Mouse (Mus musculus) c-Kit-positive CD71-negative TER-119-negative erythroid progenitor cells, embryonic 14.5 days (primary cell): ENCODE measurements at regions not wholly inside any gene's neighbourhood (a gene's known extent, or its start where the extent isn't known, plus 50 kb on each side); places are given as distances from the start of the nearest gene placed in this dataset.

Experiments
- DNase-seq: peaks from one replicate; pipeline ENCODE4 v3.0.0-alpha.2; 2013; ENCODE audit warnings: low read depth

DNA sequence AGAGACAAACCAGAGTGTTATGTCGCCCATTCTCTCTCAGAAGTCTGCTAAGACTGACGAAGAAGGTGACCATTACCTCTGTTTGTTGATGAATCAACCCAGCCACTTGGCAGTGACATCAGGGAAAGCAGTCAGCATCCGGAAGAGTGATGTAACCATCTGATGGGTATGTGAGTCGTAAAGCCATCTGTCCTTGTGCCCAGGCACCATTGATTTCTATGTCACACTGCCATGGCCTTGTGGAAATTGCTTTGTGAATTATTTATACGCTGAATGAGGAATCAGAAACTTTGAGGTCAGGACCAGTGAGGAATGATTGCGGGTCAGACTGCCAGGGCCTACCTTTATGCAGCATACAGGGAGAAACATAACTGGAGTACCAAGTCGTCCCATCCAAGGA is 256.2 kb upstream of the Htr2a start:
- DNase-seq: no peak

DNA sequence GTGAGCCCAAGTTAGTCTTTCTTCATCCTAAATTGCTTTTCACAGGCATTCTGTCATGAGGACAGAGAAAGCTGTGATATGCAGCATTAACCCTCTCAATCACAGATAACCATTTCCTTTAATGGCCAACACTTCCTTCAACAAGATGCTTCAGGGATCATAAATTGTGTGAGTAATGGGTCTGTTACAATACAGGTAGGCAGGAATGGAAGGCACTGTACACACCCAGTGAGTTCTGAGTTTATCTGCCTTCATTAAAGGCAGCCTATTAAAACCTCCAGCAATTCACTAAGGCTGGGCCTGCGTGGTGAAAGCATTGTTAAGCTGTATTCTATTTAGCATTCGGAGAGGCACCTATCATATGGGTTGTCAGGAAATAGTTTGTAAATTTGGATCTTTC is 248.2 kb upstream of the Htr2a start:
- DNase-seq: no peak

DNA sequence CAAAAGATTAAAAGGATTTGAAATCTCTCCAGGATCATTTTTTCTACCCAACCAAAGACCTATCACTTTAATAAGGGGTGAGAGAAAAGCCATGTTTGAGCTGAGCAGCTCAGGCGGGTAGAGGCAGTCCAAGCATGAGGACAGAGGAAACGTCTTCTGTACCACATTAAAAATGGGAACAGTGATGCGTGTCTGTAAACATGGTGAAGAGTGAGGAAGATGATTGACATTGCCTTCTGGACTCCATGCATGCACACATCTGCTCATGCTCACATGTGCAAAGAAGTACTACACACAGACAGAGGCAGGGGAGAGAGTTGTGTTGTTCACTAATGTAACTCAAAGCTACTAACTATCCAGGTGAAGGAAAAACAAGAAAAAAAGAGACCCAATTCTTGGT is 243.4 kb upstream of the Htr2a start:
- DNase-seq: no peak

DNA sequence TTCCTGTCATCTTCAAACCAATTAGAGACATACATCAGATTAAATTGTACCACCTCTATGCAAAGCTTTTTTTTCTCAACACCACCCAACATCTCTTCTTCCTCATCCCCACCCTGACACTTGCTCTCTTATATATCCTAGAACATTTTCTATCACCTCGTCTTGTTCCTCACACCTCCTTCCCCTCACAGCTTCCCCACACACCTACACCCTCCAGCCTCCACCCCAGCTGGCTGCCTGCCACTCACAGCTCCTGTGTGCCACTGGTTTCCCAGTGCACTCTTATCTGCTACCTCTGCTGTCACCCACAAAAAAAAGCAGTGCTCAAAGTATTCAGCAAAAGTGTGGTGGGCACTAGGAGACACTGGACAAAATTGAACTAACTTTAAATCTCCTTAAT is 231.2 kb upstream of the Htr2a start:
- DNase-seq: no peak

DNA sequence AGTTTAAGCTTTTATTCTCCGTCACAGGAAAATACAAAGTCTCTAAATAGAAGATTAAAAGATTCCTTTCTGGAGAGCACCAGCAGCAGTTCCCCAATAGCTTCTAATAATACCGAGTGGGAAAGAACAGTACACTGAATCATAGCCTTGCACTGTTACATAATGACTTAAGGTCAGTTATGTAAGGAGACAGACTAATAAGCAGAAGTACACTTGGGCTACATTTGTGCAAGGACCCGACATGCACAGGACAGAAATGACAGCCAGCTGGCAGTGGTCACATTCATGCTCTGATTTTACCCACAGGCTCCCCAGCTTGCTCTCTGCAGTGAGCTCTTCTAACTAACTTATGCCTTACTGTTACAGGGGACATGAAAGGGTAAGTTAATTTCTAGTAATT is 212.4 kb upstream of the Htr2a start:
- DNase-seq: no peak

DNA sequence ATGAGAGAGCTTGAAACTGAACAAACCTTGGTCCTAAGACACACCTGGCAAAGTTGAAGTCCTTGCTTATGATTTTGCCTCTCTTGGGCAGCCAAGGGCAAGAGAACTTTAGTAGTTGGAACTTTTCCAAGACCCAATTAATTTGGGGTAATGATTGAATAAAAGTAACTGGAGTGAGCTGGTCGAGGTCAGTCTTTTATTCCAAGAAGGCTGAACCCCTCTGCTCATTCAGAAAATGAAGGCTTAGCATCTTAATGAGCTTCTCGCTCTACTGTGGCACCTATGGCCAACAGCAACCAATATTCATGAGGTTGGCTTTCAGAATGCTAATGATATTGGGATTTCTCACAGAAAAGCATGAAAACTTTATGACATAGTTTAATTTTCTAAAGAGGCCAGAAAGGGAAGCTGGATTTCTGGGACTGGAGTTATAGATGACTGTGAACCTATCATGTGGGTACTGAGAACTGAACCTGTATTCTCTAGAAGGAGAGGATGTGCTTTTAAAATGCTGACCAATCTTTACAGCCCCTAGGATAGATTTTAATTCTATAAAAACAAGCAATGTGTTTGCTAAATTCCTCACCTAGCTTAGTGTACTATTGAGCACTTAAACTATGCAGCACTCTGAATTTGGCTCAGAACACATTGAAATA is 176.5 kb upstream of the Htr2a start:
- no peak for DNase-seq

DNA sequence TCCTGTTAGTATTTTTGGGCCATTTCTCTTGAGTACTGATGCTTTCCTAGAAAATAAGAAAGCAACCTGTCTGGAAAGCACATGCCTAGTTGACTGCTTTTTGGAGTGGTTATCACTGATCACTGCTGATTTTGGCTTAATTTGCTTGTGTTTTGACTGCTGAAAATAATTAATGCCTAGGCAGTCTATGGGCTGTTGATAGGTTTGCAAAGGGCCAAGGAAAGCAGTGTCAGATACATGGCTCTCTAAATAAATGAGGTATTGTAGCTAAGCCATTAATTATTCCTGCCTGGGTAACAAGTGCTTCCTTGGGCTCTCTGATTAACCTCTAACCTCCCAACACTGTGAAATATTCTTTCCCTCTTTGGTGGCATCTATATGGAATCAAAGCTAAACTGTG is 145.1 kb upstream of the Htr2a start:
- DNase-seq: no peak

DNA sequence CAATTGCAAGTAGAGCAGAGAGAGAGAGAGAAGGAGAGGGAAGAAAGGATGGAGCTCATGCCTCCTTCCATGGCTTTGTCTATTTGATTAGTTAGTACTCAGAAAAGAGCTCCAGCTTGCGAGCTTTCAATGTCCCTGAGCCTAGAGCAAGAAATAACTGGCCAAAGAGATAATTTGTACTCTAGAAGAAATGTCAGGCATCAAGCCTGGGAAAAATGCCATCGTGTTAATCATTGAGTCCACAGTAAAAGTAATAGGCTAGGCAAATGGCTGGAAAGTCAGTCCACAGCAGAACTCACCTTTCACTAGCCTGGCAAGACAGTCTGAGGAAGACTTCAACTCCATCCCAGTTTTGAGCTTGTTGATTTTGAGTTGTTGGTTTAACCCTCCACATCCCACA is 129.1 kb upstream of the Htr2a start:
- DNase-seq: no peak

DNA sequence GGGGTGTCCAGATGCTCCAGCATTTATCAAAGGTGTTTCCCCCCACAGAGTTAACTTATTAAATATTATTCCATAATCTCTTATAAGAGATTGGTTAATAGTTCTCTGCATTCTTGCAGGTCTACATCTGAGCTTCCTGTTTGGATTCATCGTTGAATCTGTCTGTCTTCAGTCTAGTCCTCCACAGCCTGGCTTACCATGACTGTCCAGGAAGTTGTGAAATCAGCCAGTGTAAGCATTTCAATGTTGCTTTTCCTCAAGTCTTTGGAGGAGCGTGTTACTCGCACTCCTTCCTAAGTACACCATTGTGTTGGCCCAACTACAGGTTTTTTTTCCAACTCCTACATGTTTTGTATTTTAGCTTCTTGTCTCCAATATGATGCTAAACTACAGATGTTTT is 124.2 kb upstream of the Htr2a start:
- DNase-seq: no peak

DNA sequence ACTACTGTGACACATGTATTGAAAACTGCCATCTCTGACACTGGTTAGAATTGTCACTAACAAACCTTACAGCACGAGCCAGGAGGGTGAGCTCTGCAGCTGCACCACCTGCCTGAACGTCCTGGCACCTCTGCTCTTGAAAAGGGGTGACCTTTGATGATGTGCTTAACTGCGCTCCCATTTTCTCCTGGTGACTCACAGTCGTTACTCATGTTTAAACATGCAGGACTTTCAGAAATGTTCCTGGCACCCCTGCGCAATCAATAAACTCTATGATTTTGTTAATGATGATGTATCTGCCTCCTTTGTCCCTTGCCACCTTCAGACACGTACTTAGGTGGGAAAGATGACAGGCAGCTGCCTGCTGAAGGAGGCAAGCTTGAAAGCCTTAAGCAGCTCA is 121.1 kb upstream of the Htr2a start:
- DNase-seq: no peak

DNA sequence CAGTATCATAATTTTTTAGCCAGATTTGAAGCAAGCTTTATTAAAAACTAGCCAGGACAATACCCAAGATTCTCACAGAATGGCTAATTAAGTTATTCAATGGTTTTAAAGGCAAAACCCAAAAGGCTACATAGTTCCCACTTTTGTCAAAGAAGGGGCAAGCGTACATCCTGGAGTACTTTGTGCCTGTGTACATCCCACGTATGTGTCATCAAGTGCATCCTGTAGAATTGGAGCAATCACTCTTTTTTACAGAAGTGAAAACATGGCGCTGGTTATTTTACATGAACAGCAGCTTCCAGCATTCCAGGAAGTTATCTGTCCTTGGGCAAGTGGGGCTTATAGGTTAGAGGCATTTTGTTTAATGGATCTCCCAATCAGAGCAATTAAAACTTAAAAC is 119.0 kb upstream of the Htr2a start:
- no peak for DNase-seq

DNA sequence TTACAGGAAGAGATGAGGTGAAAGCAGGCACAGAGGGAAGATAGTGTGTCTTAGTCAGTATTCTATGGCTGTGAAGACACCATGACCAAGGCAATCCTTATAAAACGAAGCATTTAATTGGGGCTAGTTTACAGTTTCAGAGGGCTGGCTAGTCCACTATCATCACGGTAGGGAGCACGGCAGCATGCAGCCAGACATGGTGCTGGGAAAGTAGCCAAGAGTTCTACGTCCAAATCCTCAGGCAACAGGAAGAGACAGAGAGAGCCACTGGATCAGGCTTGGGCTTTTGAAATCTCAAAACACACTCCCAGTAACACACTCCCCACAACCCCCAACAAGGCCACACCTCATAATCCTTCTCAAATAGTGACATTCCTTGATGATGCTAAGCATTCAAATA is 113.4 kb upstream of the Htr2a start:
- DNase-seq: no peak

DNA sequence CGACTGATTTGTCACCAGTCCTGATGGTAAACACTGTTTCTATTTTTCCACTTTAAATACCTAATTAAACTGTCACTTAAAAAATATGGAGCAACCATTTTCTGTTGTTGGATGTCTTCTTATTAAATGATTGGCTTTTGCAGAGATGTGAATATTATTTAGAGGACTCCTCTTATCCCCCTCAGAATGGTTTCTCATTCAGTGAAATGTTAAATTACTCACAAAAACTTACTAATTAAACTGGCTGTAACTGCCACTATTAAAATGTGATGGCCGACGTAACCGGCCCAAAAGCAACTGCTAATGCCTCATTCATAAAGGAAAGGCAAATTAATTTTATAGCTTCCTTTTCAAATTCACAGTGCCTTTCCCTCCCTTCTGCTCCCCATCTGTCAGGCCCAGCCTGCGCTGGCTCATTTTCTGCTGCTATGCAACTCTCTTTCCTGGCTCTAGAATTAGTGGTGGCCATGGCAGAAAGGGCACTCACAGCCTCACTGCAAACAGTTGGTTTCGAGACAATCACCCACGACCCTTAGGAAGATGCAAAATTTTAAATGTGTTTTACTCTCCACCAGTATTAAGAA is 111.2 kb upstream of the Htr2a start:
- no peak for DNase-seq

DNA sequence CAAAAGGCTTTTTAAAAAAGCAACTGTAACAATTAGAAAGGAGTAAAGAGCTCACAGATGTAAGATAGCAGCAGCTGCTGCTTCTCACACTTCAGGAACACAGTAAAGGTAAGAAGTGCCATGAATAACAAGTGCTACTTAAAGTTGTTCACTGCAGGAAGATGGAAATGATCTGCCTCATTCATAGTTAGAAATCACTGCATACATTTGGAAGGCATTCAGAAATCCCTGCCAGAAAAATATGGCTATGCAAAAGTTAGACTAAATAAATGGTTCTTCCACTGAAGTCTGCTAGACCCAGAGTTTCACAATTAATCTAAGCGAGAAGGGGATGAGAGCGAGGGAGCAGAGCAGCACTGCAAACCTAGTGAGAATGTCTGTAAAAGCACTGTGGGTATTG is 102.5 kb upstream of the Htr2a start:
- DNase-seq: no peak

DNA sequence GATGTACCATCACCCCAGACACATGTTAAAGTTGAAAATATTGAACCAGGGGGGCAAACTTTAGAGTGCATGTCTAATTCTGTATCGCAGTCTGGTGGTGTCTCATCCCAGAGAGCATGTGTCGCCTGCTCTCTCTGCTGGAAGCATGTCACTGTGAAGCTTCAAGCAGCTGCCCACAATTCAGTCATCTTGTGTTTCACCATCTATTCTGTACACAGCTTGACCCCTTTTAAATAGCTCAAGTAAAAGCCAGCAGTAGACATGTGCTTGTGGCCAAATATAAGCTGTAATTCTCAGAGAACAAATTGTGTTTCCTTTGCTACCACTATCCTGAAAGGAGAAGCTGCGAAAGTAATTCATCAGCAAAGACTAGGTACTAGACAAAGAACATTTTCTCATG is 96.6 kb upstream of the Htr2a start:
- no peak for DNase-seq

DNA sequence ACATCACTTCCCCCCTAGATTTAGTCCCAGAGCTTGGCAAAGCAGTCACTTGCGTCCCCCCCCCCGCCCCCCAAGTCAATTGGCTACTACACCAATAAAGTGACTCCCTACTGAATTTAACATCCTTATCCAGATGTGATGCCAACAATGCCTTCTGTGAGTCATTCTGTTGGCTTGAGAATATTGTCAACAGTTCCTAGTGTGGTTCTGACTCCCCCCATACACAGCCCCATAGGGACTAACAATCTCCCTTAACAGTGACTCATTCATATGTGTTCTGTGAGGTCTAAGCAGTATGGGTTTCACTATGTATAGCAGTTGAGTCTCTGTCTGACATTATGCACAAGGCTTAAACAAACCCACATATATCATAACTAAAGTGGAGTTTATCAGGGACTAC is 89.5 kb upstream of the Htr2a start:
- no peak for DNase-seq

DNA sequence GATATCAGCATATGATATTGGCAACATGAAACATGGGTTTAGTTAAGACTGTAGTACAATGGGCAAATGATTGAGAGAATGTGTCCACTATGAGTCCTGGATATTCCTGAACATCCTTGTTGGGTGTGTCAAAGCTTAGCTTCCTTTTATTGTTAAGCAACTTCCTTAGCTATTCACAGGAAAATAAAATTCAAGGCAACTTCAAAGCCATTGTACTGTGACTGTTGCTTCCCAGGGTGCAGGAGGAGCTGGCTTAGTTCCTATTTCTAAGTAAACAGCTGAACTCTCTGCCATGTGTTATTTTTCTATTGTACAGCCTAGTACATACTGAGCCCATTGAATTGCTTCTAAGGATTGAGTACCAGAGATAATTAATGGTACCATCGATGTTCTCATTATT is 87.0 kb upstream of the Htr2a start:
- no peak for DNase-seq

DNA sequence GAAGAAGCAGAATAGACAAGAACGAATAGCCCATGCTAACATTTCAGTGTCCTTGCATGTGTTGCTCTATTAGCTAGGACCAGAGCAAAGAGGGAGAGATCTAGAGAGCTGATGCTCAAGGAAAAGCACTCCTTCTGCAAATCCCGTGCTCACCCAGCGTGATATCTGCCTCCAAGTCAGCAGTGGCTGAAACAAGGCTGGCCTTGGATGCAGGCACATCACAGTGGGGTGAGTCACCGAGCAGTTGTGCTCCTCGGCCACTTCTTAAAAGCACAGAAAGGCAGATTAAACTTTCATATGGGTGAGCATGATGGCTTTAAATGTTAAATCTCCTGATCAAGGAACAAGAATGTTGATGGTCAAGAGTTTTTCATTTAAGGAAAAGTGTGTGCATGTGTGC is 82.3 kb upstream of the Htr2a start:
- DNase-seq: no peak
